Mouse (Mus musculus): ENCODE data around the gene Meis3. TPM values are rescaled to one million over a fixed set of nuclear protein-coding genes. Genes with fewer than 3 reads are reported as not detected.

The Meis3 gene
- polyA plus RNA-seq, 1 experiment, result 3.8 TPM

DNA sequence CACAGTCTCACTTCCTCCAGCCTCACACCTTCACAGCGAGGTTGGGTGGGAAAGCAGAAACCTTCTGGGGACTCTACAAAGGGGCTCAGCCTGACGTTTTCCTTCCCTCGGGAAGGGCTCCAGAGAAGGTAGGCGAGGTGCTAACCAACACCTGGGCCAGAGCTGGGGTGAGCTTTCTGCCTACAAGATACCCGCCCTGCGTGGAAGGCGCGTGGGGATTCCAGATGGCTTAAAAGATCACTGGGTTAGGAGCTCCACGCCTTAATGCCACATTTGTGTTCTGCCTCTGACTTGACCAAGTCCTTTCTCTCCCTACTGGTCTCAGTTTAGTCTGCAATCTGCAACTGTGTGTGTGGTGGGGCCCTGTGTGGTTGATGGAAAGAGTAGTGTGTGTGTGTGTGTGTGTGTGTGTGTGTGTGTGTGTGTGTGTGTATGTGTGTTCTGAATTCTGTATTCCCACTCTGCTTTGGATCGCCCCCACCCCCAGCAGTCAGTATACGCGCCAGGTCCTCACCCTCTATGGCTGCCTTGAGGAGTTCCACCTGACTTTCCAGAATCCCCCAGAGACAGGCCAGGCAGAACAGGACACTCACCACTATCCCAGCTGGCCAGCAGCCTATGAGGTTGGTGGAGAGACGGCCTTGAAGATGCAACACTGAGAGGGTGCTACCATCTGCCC, 43.8 kb upstream of the Meis3 start:
- Histone ChIP-seq H3K27me3 (replicated peaks; ENCODE audit: control insufficient read depth, insufficient read depth, low read length) (no peaks in the 10 kb centered on the region), H3K27ac (ENCODE audit: insufficient read depth, low read depth, low read length) (no peak overlapping the region), H3K36me3 (ENCODE audit: control insufficient read depth, insufficient read depth, low read length) (no peaks in the 10 kb centered on the region), H3K4me3 (ENCODE audit: insufficient read depth, low read depth, low read length) (no peak overlapping the region), H3K4me1 (ENCODE audit: control insufficient read depth, insufficient read depth, low read length) (no peaks in the 10 kb centered on the region)
- WGBS, result 41% methylated on average over 13 of the region's 13 CpGs
- DNase-seq, result no peak
- TF ChIP-seq CTCF (conservative IDR thresholded peaks at IDR 0.05; ENCODE audit: insufficient read depth, insufficient read length, low read depth, low read length) (no peak), POLR2A (IDR thresholded peaks at IDR 0.05; ENCODE audit: low read depth, low read length) (no peak)

- H3K27ac ChIP-seq (ENCODE audit: insufficient read depth, low read depth, low read length), result no peak overlapping the region
- no peaks in the 10 kb centered on the region for H3K36me3 ChIP-seq (ENCODE audit: control insufficient read depth, insufficient read depth, low read length)
- 10% methylated on average over 7 of the region's 7 CpGs for WGBS
- no peaks in the 10 kb centered on the region for H3K4me1 ChIP-seq (ENCODE audit: control insufficient read depth, insufficient read depth, low read length)
- TF ChIP-seq POLR2A (IDR thresholded peaks at IDR 0.05; ENCODE audit: low read depth, low read length) (no peak), CTCF (conservative IDR thresholded peaks at IDR 0.05; ENCODE audit: insufficient read depth, insufficient read length, low read depth, low read length) (no peak)
- H3K4me3 ChIP-seq (ENCODE audit: insufficient read depth, low read depth, low read length), result no peak overlapping the region
- H3K27me3 ChIP-seq (replicated peaks; ENCODE audit: control insufficient read depth, insufficient read depth, low read length), result no peaks in the 10 kb centered on the region
- DNase-seq, result no peak
Measured at GRCm38 (mm10) chr7:16132161-16132581, 42.7 kb upstream of the Meis3 start.

- no peak overlapping the region for H3K27ac ChIP-seq (ENCODE audit: insufficient read depth, low read depth, low read length)
- H3K36me3 ChIP-seq (ENCODE audit: control insufficient read depth, insufficient read depth, low read length), result no peaks in the 10 kb centered on the region
- WGBS, result 53% methylated on average over 3 of the region's 3 CpGs
- TF ChIP-seq POLR2A (IDR thresholded peaks at IDR 0.05; ENCODE audit: low read depth, low read length) (no peak), CTCF (conservative IDR thresholded peaks at IDR 0.05; ENCODE audit: insufficient read depth, insufficient read length, low read depth, low read length) (no peak)
- H3K4me3 ChIP-seq (ENCODE audit: insufficient read depth, low read depth, low read length), result no peak overlapping the region
- no peaks in the 10 kb centered on the region for H3K4me1 ChIP-seq (ENCODE audit: control insufficient read depth, insufficient read depth, low read length)
- no peaks in the 10 kb centered on the region for H3K27me3 ChIP-seq (replicated peaks; ENCODE audit: control insufficient read depth, insufficient read depth, low read length)
- DNase-seq, result no peak
Measured at GRCm38 (mm10) chr7:16132926-16133325, 42.0 kb upstream of the Meis3 start.

DNA sequence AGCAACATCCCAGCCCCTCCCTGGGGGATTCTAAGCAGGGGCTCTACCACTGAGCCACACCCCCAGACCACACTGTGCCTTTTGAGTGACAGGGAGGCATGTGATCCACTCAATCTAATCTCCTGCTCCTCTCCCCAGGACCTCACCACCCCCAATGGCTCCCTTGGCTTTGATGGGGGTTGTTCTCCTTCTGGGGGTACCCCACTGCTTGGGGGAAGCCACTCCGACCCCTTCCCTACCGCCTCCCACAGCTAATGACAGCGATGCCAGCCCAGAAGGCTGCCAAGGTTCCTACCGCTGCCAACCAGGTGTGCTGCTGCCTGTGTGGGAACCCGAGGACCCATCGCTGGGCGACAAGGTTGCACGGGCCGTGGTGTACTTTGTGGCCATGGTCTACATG, 41.2 kb upstream of the Meis3 start:
- no peak for TF ChIP-seq CTCF (conservative IDR thresholded peaks at IDR 0.05; ENCODE audit: insufficient read depth, insufficient read length, low read depth, low read length)
- no peak for TF ChIP-seq POLR2A (IDR thresholded peaks at IDR 0.05; ENCODE audit: low read depth, low read length)
- no peaks in the 10 kb centered on the region for H3K36me3 ChIP-seq (ENCODE audit: control insufficient read depth, insufficient read depth, low read length)
- no peak for DNase-seq
- H3K27me3 ChIP-seq (replicated peaks; ENCODE audit: control insufficient read depth, insufficient read depth, low read length), result no peaks in the 10 kb centered on the region
- 89% methylated on average over 9 of the region's 9 CpGs for WGBS
- no peaks in the 10 kb centered on the region for H3K4me1 ChIP-seq (ENCODE audit: control insufficient read depth, insufficient read depth, low read length)
- no peak overlapping the region for H3K4me3 ChIP-seq (ENCODE audit: insufficient read depth, low read depth, low read length)
- no peak overlapping the region for H3K27ac ChIP-seq (ENCODE audit: insufficient read depth, low read depth, low read length)

DNA sequence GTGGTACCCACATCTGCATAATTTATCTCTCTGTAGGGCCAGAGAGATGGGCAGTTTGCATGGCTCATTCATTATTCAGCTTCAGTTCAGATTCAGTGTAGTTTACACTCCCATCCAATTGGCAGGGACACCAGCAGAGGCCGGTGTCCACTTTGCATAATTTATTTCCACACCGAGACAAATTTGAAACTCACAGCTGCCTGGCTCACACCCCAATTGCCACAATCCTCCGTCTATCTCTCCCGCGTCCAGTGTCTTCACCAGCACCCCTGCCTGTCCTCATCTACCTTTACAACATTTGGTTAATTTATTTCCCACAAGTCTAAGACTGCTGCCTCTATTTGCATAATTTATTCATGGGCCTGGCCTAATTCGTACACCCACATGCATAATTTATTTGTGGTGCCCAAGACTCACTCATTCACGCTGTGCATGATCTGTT, 39.9 kb upstream of the Meis3 start:
- DNase-seq, result no peak
- Histone ChIP-seq H3K4me3 (ENCODE audit: insufficient read depth, low read depth, low read length) (no peak overlapping the region), H3K27me3 (replicated peaks; ENCODE audit: control insufficient read depth, insufficient read depth, low read length) (no peaks in the 10 kb centered on the region), H3K36me3 (ENCODE audit: control insufficient read depth, insufficient read depth, low read length) (no peaks in the 10 kb centered on the region), H3K4me1 (ENCODE audit: control insufficient read depth, insufficient read depth, low read length) (no peaks in the 10 kb centered on the region), H3K27ac (ENCODE audit: insufficient read depth, low read depth, low read length) (no peak overlapping the region)
- WGBS, result 54% methylated on average over 7 of the region's 7 CpGs
- TF ChIP-seq CTCF (conservative IDR thresholded peaks at IDR 0.05; ENCODE audit: insufficient read depth, insufficient read length, low read depth, low read length), result no peak

GRCm38 (mm10) chr7:16146489-16147410, 28.1 kb upstream of the Meis3 start:
- H3K27ac ChIP-seq (ENCODE audit: insufficient read depth, low read depth, low read length), result no peak overlapping the region
- H3K36me3 ChIP-seq (ENCODE audit: control insufficient read depth, insufficient read depth, low read length), result no peaks in the 10 kb centered on the region
- no peaks in the 10 kb centered on the region for H3K4me1 ChIP-seq (ENCODE audit: control insufficient read depth, insufficient read depth, low read length)
- no peak overlapping the region for H3K4me3 ChIP-seq (ENCODE audit: insufficient read depth, low read depth, low read length)
- DNase-seq, result no peak
- WGBS, result 18% methylated on average over 27 of the region's 27 CpGs
- H3K27me3 ChIP-seq (replicated peaks; ENCODE audit: control insufficient read depth, insufficient read depth, low read length), result no peaks in the 10 kb centered on the region
- TF ChIP-seq POLR2A (IDR thresholded peaks at IDR 0.05; ENCODE audit: low read depth, low read length), result no peak
- TF ChIP-seq CTCF (conservative IDR thresholded peaks at IDR 0.05; ENCODE audit: insufficient read depth, insufficient read length, low read depth, low read length), result no peak

DNA sequence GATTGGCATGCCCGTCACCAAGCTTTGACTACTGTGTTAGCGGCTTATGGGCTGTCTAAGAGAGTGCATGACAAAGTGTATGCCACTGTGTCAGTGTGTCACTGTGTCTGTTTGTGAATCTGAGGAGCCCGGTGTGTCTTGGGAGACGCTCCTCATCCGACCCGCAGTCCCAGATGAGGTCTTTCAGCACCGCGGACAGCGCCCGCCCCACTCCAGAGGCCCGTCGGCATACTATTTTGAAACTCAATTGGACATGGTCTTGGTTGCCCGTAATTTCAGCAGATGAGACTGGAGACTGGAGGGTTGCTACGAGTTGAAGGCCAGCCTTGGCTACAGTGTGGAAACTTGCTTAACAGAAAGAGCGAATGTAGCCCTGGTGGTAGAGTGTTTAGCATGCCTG, 27.2 kb upstream of the Meis3 start:
- Histone ChIP-seq H3K36me3 (ENCODE audit: control insufficient read depth, insufficient read depth, low read length) (no peaks in the 10 kb centered on the region), H3K4me3 (ENCODE audit: insufficient read depth, low read depth, low read length) (no peak overlapping the region), H3K4me1 (ENCODE audit: control insufficient read depth, insufficient read depth, low read length) (no peaks in the 10 kb centered on the region), H3K27me3 (replicated peaks; ENCODE audit: control insufficient read depth, insufficient read depth, low read length) (no peaks in the 10 kb centered on the region), H3K27ac (ENCODE audit: insufficient read depth, low read depth, low read length) (no peak overlapping the region)
- TF ChIP-seq POLR2A (IDR thresholded peaks at IDR 0.05; ENCODE audit: low read depth, low read length), result no peak
- no peak for TF ChIP-seq CTCF (conservative IDR thresholded peaks at IDR 0.05; ENCODE audit: insufficient read depth, insufficient read length, low read depth, low read length)
- DNase-seq, result peak; percentile 43
- 12% methylated on average over 15 of the region's 15 CpGs for WGBS

Data from kidney, adult 2 months (tissue).